Mouse (Mus musculus): ENCODE results near the gene Tm4sf1. TPM values are rescaled to one million over a fixed set of nuclear protein-coding genes. Genes with fewer than 3 reads are reported as not detected.

Tm4sf1 gene
- 0.46 TPM for polyA plus RNA-seq (2017; shearing (Covaris generic))

GRCm38 (mm10) chr3:57301921-57302539 is at the start of gene Tm4sf1:
Gene Tm4sf1, minus strand, starts transcription at chr3:57301988.

Other genes with a start within 250 kb of the Tm4sf1 start
- not detected for gene Tm4sf4, start 123.3 kb upstream of the Tm4sf1 start, polyA plus RNA-seq (2017; shearing (Covaris generic))